Mouse (Mus musculus) G1E-ER4 (cell line): Measurements from ENCODE around the gene Serpina3n. TPM values are rescaled to one million over a fixed set of nuclear protein-coding genes. Genes with fewer than 3 reads are reported as not detected.

Experiments used
- GATA1 ChIP-seq: IDR thresholded peaks from one replicate; pipeline ENCODE4 v1.8.0; 2012; ENCODE audit warnings: low read length, inconsistent platforms
- polyA plus RNA-seq: library from polyadenylated mRNA; stranded (reverse); fragments of >175 nt; gene quantifications from 2 replicates; pipeline ENCODE4 v1.2.3, GENCODE M21; 2012

Serpina3n gene
- polyA plus RNA-seq, 1 experiment: not detected

GRCm38 (mm10) chr12:104433951-104434735 is 27.6 kb downstream of the Serpina3n start:
- TF ChIP-seq GATA1: no peak

DNA sequence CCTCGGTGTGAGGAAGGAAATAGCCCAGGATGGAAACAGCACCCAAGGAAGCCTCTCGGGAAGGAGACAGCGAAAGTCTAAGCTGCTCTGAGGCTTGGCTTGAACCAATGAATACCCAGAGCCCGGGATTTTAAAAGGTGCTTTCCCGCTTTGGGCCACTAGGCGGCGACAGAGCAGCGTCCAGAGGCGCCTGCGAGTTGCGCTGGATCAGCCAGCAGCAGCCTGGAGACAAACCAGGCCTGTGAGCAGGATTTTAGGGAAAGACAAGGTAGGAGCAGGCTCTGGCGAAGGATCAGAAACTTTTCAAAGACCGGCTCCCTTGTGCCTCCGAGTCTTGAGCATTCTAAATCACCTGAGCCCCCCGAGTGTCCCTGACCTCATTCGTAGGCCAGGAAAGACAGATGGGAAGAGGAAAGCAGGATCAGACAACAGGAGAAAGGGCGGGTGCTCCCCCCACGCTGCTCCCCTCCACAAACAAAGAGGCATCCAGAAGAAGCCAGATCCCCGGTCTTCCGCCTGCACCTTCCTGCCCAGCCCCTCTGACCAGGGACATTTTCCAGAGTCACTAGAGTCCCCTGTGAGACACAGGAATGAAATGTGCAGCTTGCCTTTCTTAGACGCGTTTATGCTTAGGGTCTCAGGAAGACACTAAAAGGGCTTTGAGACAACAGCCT is 33.7 kb downstream of the Serpina3n start:
- TF ChIP-seq GATA1: no peak

DNA sequence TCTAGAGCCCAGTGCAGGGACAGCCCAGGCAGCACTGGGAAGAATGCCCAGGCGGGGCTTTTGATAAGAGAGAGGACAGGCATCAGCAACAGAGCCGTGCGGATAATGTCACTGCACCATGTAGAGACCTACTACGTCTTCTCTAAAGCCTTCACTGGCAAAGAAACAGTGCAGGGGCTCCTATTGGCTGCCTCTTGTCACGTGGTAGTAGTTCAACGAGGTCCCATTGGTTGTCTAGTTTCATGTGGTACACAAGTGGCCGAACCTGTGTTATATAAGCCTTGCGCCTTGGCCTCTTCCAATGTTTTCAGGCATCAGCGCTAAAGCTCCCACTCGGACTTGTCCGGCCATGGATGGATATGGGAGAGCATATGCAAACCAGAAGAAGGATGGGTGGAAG is 37.2 kb downstream of the Serpina3n start:
- TF ChIP-seq GATA1: no peak

GRCm38 (mm10) chr12:104448099-104448498 is 41.6 kb downstream of the Serpina3n start:
- TF ChIP-seq GATA1: no peak

GRCm38 (mm10) chr12:104450257-104450656 is 43.7 kb downstream of the Serpina3n start:
- TF ChIP-seq GATA1: no peak

GRCm38 (mm10) chr12:104453002-104453401 is 46.5 kb downstream of the Serpina3n start:
- no peak for TF ChIP-seq GATA1

- TF ChIP-seq GATA1: no peak
Measured at GRCm38 (mm10) chr12:104459377-104459776, 52.8 kb downstream of the Serpina3n start.

DNA sequence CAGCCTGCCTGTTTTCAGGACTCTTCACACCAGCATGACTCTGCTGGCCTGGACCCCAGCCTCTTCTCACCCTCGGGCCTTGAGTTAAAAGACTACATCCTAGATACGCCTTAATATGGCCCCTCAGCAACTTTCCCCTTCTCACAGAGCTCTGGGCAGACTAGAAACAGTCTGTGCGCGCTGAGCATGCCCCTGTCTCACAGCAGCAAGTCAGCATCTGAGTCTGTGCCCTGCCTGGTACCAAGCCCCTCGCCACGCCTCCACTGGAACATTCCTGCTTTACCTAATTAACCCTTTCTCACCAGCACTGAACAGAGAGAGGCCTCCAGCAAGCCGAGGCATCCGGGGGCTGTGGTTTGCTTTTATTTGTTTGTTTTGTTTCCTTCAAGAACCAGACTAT is 54.8 kb downstream of the Serpina3n start:
- no peak for TF ChIP-seq GATA1

Other genes starting within 250 kb of the Serpina3n start
- gene Serpina3f, start 192.2 kb upstream of the Serpina3n start, polyA plus RNA-seq: not detected in 2 replicates
- gene Serpina3g, start 170.5 kb upstream of the Serpina3n start, polyA plus RNA-seq: not detected in 2 replicates
- not detected in 2 replicates for gene Serpina3i, start 143.6 kb upstream of the Serpina3n start, polyA plus RNA-seq
- gene Serpina3j, start 92.2 kb upstream of the Serpina3n start, polyA plus RNA-seq: not detected in 2 replicates
- gene Serpina3k, start 68.2 kb upstream of the Serpina3n start, polyA plus RNA-seq: not detected in 2 replicates
- gene Serpina3m, start 68.2 kb upstream of the Serpina3n start, polyA plus RNA-seq: not detected in 2 replicates
- gene Gsc, start 66.6 kb downstream of the Serpina3n start, polyA plus RNA-seq: not detected in 2 replicates